Comparison of ENCODE assay signal across 8 mouse cellular contexts in genomic region chr2:119047849-119048248, GRCm38 (mm10). TPM values are rescaled to one million over a fixed set of nuclear protein-coding genes. Genes with fewer than 3 reads are reported as not detected.
DNase-seq lines count a peak whose midpoint lies in the region; ATAC-seq and TF ChIP-seq lines count a peak whose summit lies in the region.

No protein-coding gene starts in this region.

- no peaks in the 10 kb centered on the region for H3K27me3 ChIP-seq in lung, postnatal 0 days (replicated peaks; ENCODE audit: insufficient read depth, low read length)
- H3K27me3 ChIP-seq in liver, embryonic 12.5 days (replicated peaks), result no peaks in the 10 kb centered on the region
- no peaks in the 10 kb centered on the region for H3K27me3 ChIP-seq in stomach, embryonic 16.5 days (ENCODE audit: control insufficient read depth, insufficient read depth, low read length)

- no peak for TF ChIP-seq EP300 in lung, postnatal 0 days (IDR thresholded peaks at IDR 0.05)

- WGBS in lung, postnatal 0 days, result 16% methylated on average over 4 of the region's 4 CpGs
- 7% methylated on average over 4 of the region's 4 CpGs for WGBS in liver, embryonic 12.5 days (ENCODE audit: insufficient replicate concordance)
- WGBS in stomach, embryonic 16.5 days, result 18% methylated on average over 4 of the region's 4 CpGs

- no peaks in the 10 kb centered on the region for H3K36me3 ChIP-seq in lung, postnatal 0 days (ENCODE audit: insufficient read depth, low read length)
- H3K36me3 ChIP-seq in liver, embryonic 12.5 days, result peaks cover 14% of the 10 kb centered on the region
- H3K36me3 ChIP-seq in stomach, embryonic 16.5 days (ENCODE audit: control insufficient read depth, insufficient read depth, low read length), result no peaks in the 10 kb centered on the region

- no peak for TF ChIP-seq CTCF in lung, postnatal 0 days (IDR thresholded peaks at IDR 0.05)

- no peak for DNase-seq in lung, postnatal 0 days (ENCODE audit: low spot score)
- no peak for DNase-seq in lung, postnatal 10 days
- no peak for DNase-seq in cerebellum, adult 18-20 months
- no peak for DNase-seq in c-Kit-positive CD71-positive TER-119-positive erythroid progenitor cells, embryonic 14.5 days (ENCODE audit: low spot score)
- no peak for DNase-seq in layer of hippocampus, postnatal 25 days (ENCODE audit: extremely low spot score in 1 of 2, low spot score in 1 of 2)

- H3K9ac ChIP-seq in lung, postnatal 0 days (replicated peaks; ENCODE audit: low read depth), result 0 out of 2 replicates have a peak overlapping the region, but pooled peaks have one; percentile 51
- H3K9ac ChIP-seq in liver, embryonic 12.5 days, result peak overlapping the region; percentile 89
- peak overlapping the region; percentile 84 for H3K9ac ChIP-seq in stomach, embryonic 16.5 days (ENCODE audit: low read length)

- ATAC-seq in lung, postnatal 0 days, result no peak
- ATAC-seq in erythroblast, adult 5-6 weeks (replicated peaks; ENCODE audit: low FRiP score, poor library complexity, severe bottlenecking), result 0 out of 2 replicates have a peak, but pooled peaks have one; percentile 8
- no peak for ATAC-seq in liver, embryonic 12.5 days
- no peak for ATAC-seq in stomach, embryonic 16.5 days (ENCODE audit: insufficient read depth, low FRiP score)

- no peak overlapping the region for H3K27ac ChIP-seq in lung, postnatal 0 days (ENCODE audit: low read length)
- H3K27ac ChIP-seq in liver, embryonic 12.5 days, result peak overlapping the region; percentile 94
- H3K27ac ChIP-seq in stomach, embryonic 16.5 days (ENCODE audit: low read length), result no peak overlapping the region

- no peaks in the 10 kb centered on the region for H3K4me1 ChIP-seq in lung, postnatal 0 days (ENCODE audit: insufficient read depth, low read depth, low read length)
- peaks cover 44% of the 10 kb centered on the region for H3K4me1 ChIP-seq in liver, embryonic 12.5 days
- peaks cover 5% of the 10 kb centered on the region; the same call in 1 of the 2 replicates for H3K4me1 ChIP-seq in stomach, embryonic 16.5 days (ENCODE audit: control insufficient read depth, insufficient read depth, low read length)

- H3K4me2 ChIP-seq in lung, postnatal 0 days (replicated peaks; ENCODE audit: low read depth, low read length), result peak overlapping the region; percentile 67
- peak overlapping the region; percentile 73 for H3K4me2 ChIP-seq in liver, embryonic 12.5 days
- H3K4me2 ChIP-seq in stomach, embryonic 16.5 days (ENCODE audit: low read depth, low read length), result peak overlapping the region; percentile 63

- H3K4me3 ChIP-seq in lung, postnatal 0 days (ENCODE audit: low read depth, low read length), result peak overlapping the region; percentile 87; the same call in 1 of the 2 replicates
- H3K4me3 ChIP-seq in liver, embryonic 12.5 days, result peak overlapping the region; percentile 92
- H3K4me3 ChIP-seq in stomach, embryonic 16.5 days (replicated peaks; ENCODE audit: low read length), result peak overlapping the region; percentile 91

- no peaks in the 10 kb centered on the region for H3K9me3 ChIP-seq in lung, postnatal 0 days (ENCODE audit: low read length)
- no peaks in the 10 kb centered on the region for H3K9me3 ChIP-seq in liver, embryonic 12.5 days (replicated peaks)
- H3K9me3 ChIP-seq in stomach, embryonic 16.5 days (replicated peaks; ENCODE audit: control insufficient read depth, low read length), result no peaks in the 10 kb centered on the region

RNA-seq across cellular contexts. Expression of gene Knl1, which starts 0.9 kb away (rescaled TPM):
- 3.0 and 4.4 TPM in 2 replicates for polyA plus RNA-seq in lung, postnatal 0 days (2015; fragmentation: Nextera tagmentation; extraction: Ambion mirVana)
- 25.9 and 29.8 TPM in 2 replicates for total RNA-seq in erythroblast, adult 5-6 weeks (2015; ENCODE audit: low replicate concordance)
- 47.8 and 56.3 TPM in 2 replicates for total RNA-seq in erythroblast, adult 5-6 weeks (2017; ENCODE audit: low replicate concordance)
- 72.9 and 78.2 TPM in 2 replicates for polyA plus RNA-seq in liver, embryonic 12.5 days (2016; fragmentation: Nextera tagmentation; extraction: Ambion mirVana)
- 39.3 and 44.8 TPM in 2 replicates for polyA plus RNA-seq in stomach, embryonic 16.5 days (2015; fragmentation: Nextera tagmentation; extraction: Ambion mirVana)
- total RNA-seq in layer of hippocampus, postnatal 25 days (2021), result under 1 TPM; 0.49 to 0.52 TPM

RNA-seq across cellular contexts. Expression of gene Rpusd2, which starts 13.3 kb away (rescaled TPM):
- 1.1 and 1.3 TPM in 2 replicates for polyA plus RNA-seq in lung, postnatal 0 days (2015; fragmentation: Nextera tagmentation; extraction: Ambion mirVana)
- 2.9 and 4.0 TPM in 2 replicates for total RNA-seq in erythroblast, adult 5-6 weeks (2015; ENCODE audit: low replicate concordance)
- 2.3 and 2.5 TPM in 2 replicates for total RNA-seq in erythroblast, adult 5-6 weeks (2017; ENCODE audit: low replicate concordance)
- 5.9 and 6.5 TPM in 2 replicates for polyA plus RNA-seq in liver, embryonic 12.5 days (2016; fragmentation: Nextera tagmentation; extraction: Ambion mirVana)
- polyA plus RNA-seq in stomach, embryonic 16.5 days (2015; fragmentation: Nextera tagmentation; extraction: Ambion mirVana), result 3.0 and 3.3 TPM in 2 replicates
- 1 to 10 TPM; 6.8 to 7.2 TPM for total RNA-seq in layer of hippocampus, postnatal 25 days (2021)

RNA-seq across cellular contexts. Expression of gene Ccdc32, which starts 18.7 kb away (rescaled TPM):
- 23.2 and 25.3 TPM in 2 replicates for polyA plus RNA-seq in lung, postnatal 0 days (2015; fragmentation: Nextera tagmentation; extraction: Ambion mirVana)
- total RNA-seq in erythroblast, adult 5-6 weeks (2015; ENCODE audit: low replicate concordance), result 1.9 and 8.8 TPM in 2 replicates
- total RNA-seq in erythroblast, adult 5-6 weeks (2017; ENCODE audit: low replicate concordance), result 4.9 and 7.5 TPM in 2 replicates
- polyA plus RNA-seq in liver, embryonic 12.5 days (2016; fragmentation: Nextera tagmentation; extraction: Ambion mirVana), result 17.5 and 19.2 TPM in 2 replicates
- 23.8 and 24.0 TPM in 2 replicates for polyA plus RNA-seq in stomach, embryonic 16.5 days (2015; fragmentation: Nextera tagmentation; extraction: Ambion mirVana)
- total RNA-seq in layer of hippocampus, postnatal 25 days (2021), result 10 to 100 TPM; 49.7 to 57.8 TPM
